8 mouse cellular contexts compared by ENCODE assay signal in the genomic region with DNA sequence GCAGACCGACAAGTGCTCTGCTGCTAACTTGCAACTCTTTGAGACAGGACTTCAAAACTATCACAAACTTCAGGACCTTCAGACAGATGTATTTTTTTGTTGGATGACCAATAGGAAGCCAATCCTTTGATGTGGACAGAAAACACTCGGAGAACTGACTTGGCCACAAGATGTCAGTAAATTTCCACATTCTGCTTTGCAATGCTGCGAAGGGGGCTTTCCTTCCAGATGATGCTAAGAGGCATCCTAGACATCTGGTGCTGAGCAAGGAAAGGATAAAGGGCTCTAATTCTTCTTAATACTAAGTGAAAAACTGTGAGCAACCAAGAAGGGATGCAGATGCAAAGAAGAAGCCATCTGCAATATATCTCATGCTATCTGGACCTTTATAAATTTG. TPM values are rescaled to one million over a fixed set of nuclear protein-coding genes. Genes with fewer than 3 reads are reported as not detected.
DNase-seq lines count a peak whose midpoint lies in the region; ATAC-seq and TF ChIP-seq lines count a peak whose summit lies in the region.

No protein-coding gene starts in this region.

- no peak for ATAC-seq in heart, embryonic 12.5 days (ENCODE audit: insufficient number of reproducible peaks, low FRiP score)
- ATAC-seq in hindbrain, embryonic 15.5 days (ENCODE audit: low FRiP score, low read depth), result peak; percentile 74; the same call in 1 of the 2 replicates

- no peaks in the 10 kb centered on the region for H3K27me3 ChIP-seq in heart, adult 2 months (ENCODE audit: control insufficient read depth, insufficient read depth, low read length)
- H3K27me3 ChIP-seq in heart, embryonic 12.5 days (replicated peaks), result no peaks in the 10 kb centered on the region
- no peaks in the 10 kb centered on the region for H3K27me3 ChIP-seq in hindbrain, embryonic 15.5 days
- no peaks in the 10 kb centered on the region for H3K27me3 ChIP-seq in thymus, adult 2 months (ENCODE audit: control insufficient read depth, insufficient read depth, low read length)

- H3K9me3 ChIP-seq in heart, embryonic 12.5 days (replicated peaks), result peaks cover 5% of the 10 kb centered on the region
- H3K9me3 ChIP-seq in hindbrain, embryonic 15.5 days, result no peaks in the 10 kb centered on the region

- peaks cover 2% of the 10 kb centered on the region; the same call in 1 of the 2 replicates for H3K4me1 ChIP-seq in heart, adult 2 months (ENCODE audit: control insufficient read depth, insufficient read depth, low read length)
- peaks cover 15% of the 10 kb centered on the region for H3K4me1 ChIP-seq in heart, embryonic 12.5 days (replicated peaks)
- no peaks in the 10 kb centered on the region for H3K4me1 ChIP-seq in hindbrain, embryonic 15.5 days (replicated peaks)
- peaks cover 15% of the 10 kb centered on the region for H3K4me1 ChIP-seq in thymus, adult 2 months (replicated peaks; ENCODE audit: control insufficient read depth, insufficient read depth, low read length)

- H3K4me2 ChIP-seq in heart, embryonic 12.5 days, result no peak overlapping the region
- no peak overlapping the region for H3K4me2 ChIP-seq in hindbrain, embryonic 15.5 days

- peaks cover 4% of the 10 kb centered on the region; the same call in 1 of the 2 replicates for H3K36me3 ChIP-seq in heart, adult 2 months (ENCODE audit: control insufficient read depth, insufficient read depth, low read length)
- no peaks in the 10 kb centered on the region for H3K36me3 ChIP-seq in heart, embryonic 12.5 days
- H3K36me3 ChIP-seq in hindbrain, embryonic 15.5 days, result no peaks in the 10 kb centered on the region
- H3K36me3 ChIP-seq in thymus, adult 2 months (ENCODE audit: control insufficient read depth, insufficient read depth, low read length), result no peaks in the 10 kb centered on the region

- no peak for TF ChIP-seq POLR2A in heart, adult 2 months (IDR thresholded peaks at IDR 0.05; ENCODE audit: insufficient read depth, low read depth, low read length)
- TF ChIP-seq POLR2A in brain, embryonic 14.5 days (IDR thresholded peaks at IDR 0.05; ENCODE audit: borderline replicate concordance, extremely low read depth, insufficient read depth, insufficient read length, poor library complexity, severe bottlenecking), result no peak
- TF ChIP-seq POLR2A in thymus, adult 2 months (IDR thresholded peaks at IDR 0.05; ENCODE audit: control insufficient read depth, extremely low read depth, insufficient read depth, low read length, poor library complexity), result no peak

- 36% methylated on average over 3 of the region's 3 CpGs for WGBS in heart, adult 2 months
- WGBS in heart, embryonic 12.5 days, result 33% methylated on average over 3 of the region's 3 CpGs
- WGBS in hindbrain, embryonic 15.5 days, result 37% methylated on average over 3 of the region's 3 CpGs
- WGBS in thymus, adult 2 months, result 47% methylated on average over 3 of the region's 3 CpGs

- peak; percentile 72 for TF ChIP-seq CTCF in heart, adult 2 months (IDR thresholded peaks at IDR 0.05)
- peak; percentile 65; the same call in 1 of the 2 replicates for TF ChIP-seq CTCF in brain, embryonic 14.5 days (IDR thresholded peaks at IDR 0.05; ENCODE audit: borderline replicate concordance, extremely low read depth, insufficient read depth, insufficient read length)
- no peak for TF ChIP-seq CTCF in thymus, adult 2 months (IDR thresholded peaks at IDR 0.05; ENCODE audit: borderline replicate concordance, control insufficient read depth, extremely low read depth, insufficient read depth, low read length, poor library complexity)

- DNase-seq in heart, adult 2 months, result no peak
- DNase-seq in 3T3-L1 (ENCODE audit: low read depth, low spot score), result peak; percentile 82
- peak; percentile 85 for DNase-seq in brain, embryonic 14.5 days (ENCODE audit: low read depth)
- DNase-seq in natural killer cell, adult 2 months (ENCODE audit: low spot score in 2 of 2), result peak; percentile 21 to 41
- no peak for DNase-seq in frontal cortex, postnatal 25 days (ENCODE audit: low spot score in 2 of 2)
- DNase-seq in thymus, adult 2 months, result no peak

- H3K79me2 ChIP-seq in heart, adult 2 months (replicated peaks; ENCODE audit: control insufficient read depth, insufficient read depth, low read length), result no peaks in the 10 kb centered on the region

- no peak overlapping the region for H3K9ac ChIP-seq in heart, adult 2 months (ENCODE audit: low read depth, low read length)
- H3K9ac ChIP-seq in heart, embryonic 12.5 days, result no peak overlapping the region
- no peak overlapping the region for H3K9ac ChIP-seq in hindbrain, embryonic 15.5 days

- H3K27ac ChIP-seq in heart, adult 2 months, result no peak overlapping the region
- no peak overlapping the region for H3K27ac ChIP-seq in heart, embryonic 12.5 days (ENCODE audit: poor library complexity, severe bottlenecking)
- H3K27ac ChIP-seq in hindbrain, embryonic 15.5 days (replicated peaks), result no peak overlapping the region
- H3K27ac ChIP-seq in thymus, adult 2 months (ENCODE audit: control insufficient read depth, insufficient read depth, low read length), result no peak overlapping the region

- H3K4me3 ChIP-seq in heart, adult 2 months, result no peak overlapping the region
- H3K4me3 ChIP-seq in heart, embryonic 12.5 days, result no peak overlapping the region
- H3K4me3 ChIP-seq in hindbrain, embryonic 15.5 days, result no peak overlapping the region
- no peak overlapping the region for H3K4me3 ChIP-seq in thymus, adult 2 months (ENCODE audit: control insufficient read depth, insufficient read depth, low read length)

- intact Hi-C loops in heart, adult 2 months (cut with DNase I), result loop anchor here (5.0 to 10.0 kb wide), 3 partner anchors 143 to 718 kb away; no protein-coding TSS in a partner anchor

- no peak for TF ChIP-seq EP300 in heart, adult 2 months (IDR thresholded peaks at IDR 0.05; ENCODE audit: insufficient read depth, low read depth, low read length)

RNA-seq across cellular contexts. Expression of gene 4930453N24Rik, which starts 16.2 kb away (rescaled TPM):
- 10 to 100 TPM; 25.5 to 30.6 TPM for total RNA-seq in heart, adult 2 months (2021)
- polyA plus RNA-seq in heart, adult 2 months (2012; rRNA removed), result 3.3 and 10.0 TPM in 2 replicates
- 17.0 and 17.2 TPM in 2 replicates for polyA plus RNA-seq in heart, embryonic 12.5 days (2016; fragmentation: Nextera tagmentation; extraction: Ambion mirVana)
- 13.4 and 15.1 TPM in 2 replicates for polyA plus RNA-seq in brain, embryonic 14.5 days (2012; rRNA removed)
- 17.0 and 18.8 TPM in 2 replicates for polyA plus RNA-seq in hindbrain, embryonic 15.5 days (2015; fragmentation: Nextera tagmentation; extraction: Ambion mirVana)
- 5.5 TPM in 2 replicates for polyA plus RNA-seq in thymus, adult 2 months (2012; rRNA removed)

Comparison
In these comparisons a context has a peak if more than half of its experiments do, and no peak if none do; other contexts are left out.
1. DNase-seq: peak in 3T3-L1 (single experiment), brain, embryonic 14.5 days (single experiment) and natural killer cell, adult 2 months (2 of 2); none in heart, adult 2 months (0 of 2), frontal cortex, postnatal 25 days (0 of 2) and thymus, adult 2 months (single experiment).